Mouse (Mus musculus) spleen, adult 2 months (tissue): Measurements from ENCODE around the gene Gpr157.

Source experiments
- CTCF ChIP-seq: fragments of 200-500 bp; IDR thresholded peaks from 2 replicates; pipeline ENCODE4 v1.5.1; 2011; ENCODE audit warnings: mild to moderate bottlenecking, inconsistent platforms; ENCODE audit not compliant: insufficient read depth, insufficient read length, insufficient replicate concordance; ENCODE audit errors: extremely low read depth
- POLR2A ChIP-seq: fragments of 200-500 bp; IDR thresholded peaks from 2 replicates; pipeline ENCODE4 v1.6.1; 2011; ENCODE audit warnings: low read depth, low read length, inconsistent platforms

GRCm38 (mm10) chr4:150102822-150103221 is 15.7 kb downstream of the Gpr157 start:
- TF ChIP-seq CTCF (no peak), POLR2A (no peak)
